Comparison of ENCODE assay signal across 11 mouse cellular contexts in genomic region chr13:53454794-53455672, GRCm38 (mm10). TPM values are rescaled to one million over a fixed set of nuclear protein-coding genes. Genes with fewer than 3 reads are reported as not detected.
A peak's percentile ranks its signal among the peaks of the same experiment; 100 is the strongest.
DNase-seq lines count a peak whose midpoint lies in the region; ATAC-seq and TF ChIP-seq lines count a peak whose summit lies in the region.
"Had no signal": no experiment of that assay in that cellular context is flagged by ENCODE, and none has a peak within 500 bp of the region (broad histone marks: within the 10 kb centered on the region; RNA-seq: fewer than 3 reads in every experiment).

No protein-coding gene starts in this region.

- DNase-seq in embryo, embryonic 10 days (ENCODE audit: low spot score) = peak; percentile 33
- DNase-seq in embryo, embryonic 9.5 days (ENCODE audit: extremely low spot score) = no peak
- no peak for DNase-seq in lung, postnatal 0 days (ENCODE audit: low spot score)
- no peak for DNase-seq in adrenal gland, postnatal 25 days
- no peak for DNase-seq in testis, postnatal 14 days (ENCODE audit: low spot score)
- DNase-seq: cerebellum, postnatal 25 days; kidney, adult 18-20 months; lung, adult 2 months had no signal

- H3K4me2 ChIP-seq in lung, embryonic 15.5 days = peak overlapping the region; percentile 50
- H3K4me2 ChIP-seq in lung, postnatal 0 days (replicated peaks; ENCODE audit: low read depth, low read length) = no peak overlapping the region
- H3K4me2 ChIP-seq in limb, embryonic 12.5 days = peak overlapping the region; percentile 58
- peak overlapping the region; percentile 35 for H3K4me2 ChIP-seq in stomach, embryonic 15.5 days

- no peak for TF ChIP-seq EP300 in lung, postnatal 0 days (IDR thresholded peaks at IDR 0.05)

- H3K4me3 ChIP-seq in lung, embryonic 15.5 days = peak overlapping the region; percentile 12; the same call in 1 of the 2 replicates
- H3K4me3 ChIP-seq in lung, postnatal 0 days (ENCODE audit: low read depth, low read length) = no peak overlapping the region
- peak overlapping the region; percentile 28 for H3K4me3 ChIP-seq in limb, embryonic 12.5 days (replicated peaks)
- H3K4me3 ChIP-seq in stomach, embryonic 15.5 days (replicated peaks) = no peak overlapping the region

- no peak for TF ChIP-seq CTCF in lung, postnatal 0 days (IDR thresholded peaks at IDR 0.05)

- no peak overlapping the region for H3K9ac ChIP-seq in lung, embryonic 15.5 days
- no peak overlapping the region for H3K9ac ChIP-seq in lung, postnatal 0 days (replicated peaks; ENCODE audit: low read depth)
- 0 out of 2 replicates have a peak overlapping the region, but pooled peaks have one; percentile 34 for H3K9ac ChIP-seq in limb, embryonic 12.5 days (replicated peaks)
- H3K9ac ChIP-seq in stomach, embryonic 15.5 days = no peak overlapping the region

- H3K27ac ChIP-seq in lung, embryonic 15.5 days = no peak overlapping the region
- no peak overlapping the region for H3K27ac ChIP-seq in lung, postnatal 0 days (ENCODE audit: low read length)
- H3K27ac ChIP-seq in limb, embryonic 12.5 days = no peak overlapping the region
- no peak overlapping the region for H3K27ac ChIP-seq in stomach, embryonic 15.5 days

- no peaks in the 10 kb centered on the region for H3K9me3 ChIP-seq in lung, embryonic 15.5 days
- H3K9me3 ChIP-seq in lung, postnatal 0 days (ENCODE audit: low read length) = no peaks in the 10 kb centered on the region
- no peaks in the 10 kb centered on the region for H3K9me3 ChIP-seq in limb, embryonic 12.5 days
- H3K9me3 ChIP-seq in stomach, embryonic 15.5 days = no peaks in the 10 kb centered on the region

- no peaks in the 10 kb centered on the region for H3K36me3 ChIP-seq in lung, embryonic 15.5 days
- no peaks in the 10 kb centered on the region for H3K36me3 ChIP-seq in lung, postnatal 0 days (ENCODE audit: insufficient read depth, low read length)
- H3K36me3 ChIP-seq in limb, embryonic 12.5 days = no peaks in the 10 kb centered on the region
- no peaks in the 10 kb centered on the region for H3K36me3 ChIP-seq in stomach, embryonic 15.5 days

- H3K4me1 ChIP-seq in lung, embryonic 15.5 days = no peaks in the 10 kb centered on the region
- H3K4me1 ChIP-seq in lung, postnatal 0 days (ENCODE audit: insufficient read depth, low read depth, low read length) = no peaks in the 10 kb centered on the region
- H3K4me1 ChIP-seq in limb, embryonic 12.5 days (replicated peaks) = peaks cover 18% of the 10 kb centered on the region
- no peaks in the 10 kb centered on the region for H3K4me1 ChIP-seq in stomach, embryonic 15.5 days

- H3K27me3 ChIP-seq in lung, embryonic 15.5 days = peaks cover 28% of the 10 kb centered on the region
- H3K27me3 ChIP-seq in lung, postnatal 0 days (replicated peaks; ENCODE audit: insufficient read depth, low read length) = 0 out of 2 replicates have a peak, but pooled peaks cover 3% of the 10 kb centered on the region
- peaks cover 26% of the 10 kb centered on the region for H3K27me3 ChIP-seq in limb, embryonic 12.5 days
- H3K27me3 ChIP-seq in stomach, embryonic 15.5 days (replicated peaks) = peaks cover 26% of the 10 kb centered on the region; the same call in 1 of the 2 replicates

- ATAC-seq in lung, embryonic 15.5 days (ENCODE audit: borderline replicate concordance, extremely low read depth, low FRiP score, low TSS enrichment) = no peak
- ATAC-seq in lung, postnatal 0 days = no peak
- no peak for ATAC-seq in limb, embryonic 12.5 days (ENCODE audit: insufficient number of reproducible peaks, insufficient read depth, low FRiP score, low TSS enrichment, low read depth)
- no peak for ATAC-seq in stomach, embryonic 15.5 days (ENCODE audit: insufficient read depth, low FRiP score, low read depth)

- WGBS in lung, embryonic 15.5 days = 8% methylated on average over 21 of the region's 21 CpGs
- WGBS in lung, postnatal 0 days = 14% methylated on average over 21 of the region's 21 CpGs
- 7% methylated on average over 21 of the region's 21 CpGs for WGBS in limb, embryonic 12.5 days
- WGBS in stomach, embryonic 15.5 days = 14% methylated on average over 21 of the region's 21 CpGs

RNA-seq across cellular contexts. Expression of gene Msx2, which starts 17.8 kb away (rescaled TPM):
- polyA plus RNA-seq in lung, embryonic 15.5 days (2015; fragmentation: Nextera tagmentation; extraction: Ambion mirVana) = 0.52 and 0.70 TPM in 2 replicates
- 0.07 and 0.12 TPM in 2 replicates for polyA plus RNA-seq in lung, postnatal 0 days (2015; fragmentation: Nextera tagmentation; extraction: Ambion mirVana)
- 64.2 and 72.0 TPM in 2 replicates for polyA plus RNA-seq in limb, embryonic 12.5 days (2016; fragmentation: Nextera tagmentation; extraction: Ambion mirVana)
- 1.7 TPM in 2 replicates for polyA plus RNA-seq in stomach, embryonic 15.5 days (2015; fragmentation: Nextera tagmentation; extraction: Ambion mirVana)
- total RNA-seq in adrenal gland, postnatal 25 days (2021) = 0.97 and 1.0 TPM in 2 replicates
- polyA plus RNA-seq: lung, adult 2 months had no signal

Comparison
In these comparisons a context has a peak if more than half of its experiments do, and no peak if none do; other contexts are left out.
1. H3K4me3 ChIP-seq: peak in lung, embryonic 15.5 days (single experiment) and limb, embryonic 12.5 days (single experiment); none in lung, postnatal 0 days (single experiment) and stomach, embryonic 15.5 days (single experiment).
2. RNA of gene Msx2, which starts 17.8 kb away (polyA plus RNA-seq): 64.2 to 72.0 TPM in limb, embryonic 12.5 days; 1.7 TPM in stomach, embryonic 15.5 days, 0.52 to 0.70 TPM in lung, embryonic 15.5 days and 0.07 to 0.12 TPM in lung, postnatal 0 days; every median in the first group is over 10 times any median in the second.